ENCODE assay signal across 8 mouse cellular contexts in genomic region chr5:134552110-134552972, GRCm38 (mm10). TPM values are rescaled to one million over a fixed set of nuclear protein-coding genes. Genes with fewer than 3 reads are reported as not detected.
DNase-seq lines count a peak whose midpoint lies in the region; ATAC-seq and TF ChIP-seq lines count a peak whose summit lies in the region.

Gene Clip2 (minus strand): TSS chr5:134552434.

- no peak for TF ChIP-seq CTCF in ES-Bruce4 (IDR thresholded peaks at IDR 0.05; ENCODE audit: low read depth, low read length)
- no peak for TF ChIP-seq CTCF in lung, adult 2 months (IDR thresholded peaks at IDR 0.05; ENCODE audit: insufficient read depth, low read length)

- ATAC-seq in forebrain, embryonic 15.5 days (replicated peaks) = peak; percentile 93
- ATAC-seq in neutrophil, adult 5-6 weeks (ENCODE audit: extremely low read depth, insufficient number of reproducible peaks, low FRiP score, poor library complexity, severe bottlenecking) = peak; percentile 91

- 1% methylated on average over 61 of the region's 61 CpGs for WGBS in forebrain, embryonic 15.5 days
- 2% methylated on average over 60 of the region's 61 CpGs for WGBS in lung, adult 2 months

- H3K9ac ChIP-seq in ES-Bruce4 (ENCODE audit: low read depth, poor library complexity, severe bottlenecking) = peak within 1 kb of the TSS; percentile 67
- H3K9ac ChIP-seq in forebrain, embryonic 15.5 days (replicated peaks) = peak within 1 kb of the TSS; percentile 93

- H3K9me3 ChIP-seq in ES-Bruce4 (replicated peaks; ENCODE audit: control insufficient read depth, insufficient read depth, low read length, poor library complexity, severe bottlenecking) = no peaks in the 10 kb centered on the region
- no peaks in the 10 kb centered on the region for H3K9me3 ChIP-seq in forebrain, embryonic 15.5 days

- H3K27me3 ChIP-seq in ES-Bruce4 (ENCODE audit: control insufficient read depth, insufficient read depth, low read length, poor library complexity, severe bottlenecking) = no peaks in the 10 kb centered on the region
- H3K27me3 ChIP-seq in forebrain, embryonic 15.5 days = no peaks in the 10 kb centered on the region

- DNase-seq in cerebellum, adult 11-12 months = peak; percentile 98
- DNase-seq in heart, postnatal 25 days (ENCODE audit: low spot score) = peak; percentile 96
- DNase-seq in layer of hippocampus, adult 18-20 months (ENCODE audit: low spot score in 2 of 2) = peak; percentile 97 to 99
- peak; percentile 98 for DNase-seq in lung, adult 2 months
- DNase-seq in thymus, adult 18-20 months = peak; percentile 77 to 82

- TF ChIP-seq EP300 in ES-Bruce4 (IDR thresholded peaks at IDR 0.05; ENCODE audit: insufficient read depth, low read depth, low read length) = no peak

- intact Hi-C loops in heart, postnatal 25 days (cut with DNase I) = loop anchor here (1.0 kb wide), 1 partner anchor 20 kb away; no protein-coding TSS in a partner anchor

- peak within 1 kb of the TSS; percentile 79 for H3K4me3 ChIP-seq in ES-Bruce4 (ENCODE audit: low read depth, low read length)
- peak within 1 kb of the TSS; percentile 87 for H3K4me3 ChIP-seq in forebrain, embryonic 15.5 days
- H3K4me3 ChIP-seq in lung, adult 2 months (replicated peaks; ENCODE audit: extremely low read depth, low read depth, low read length) = peak within 1 kb of the TSS; percentile 98

- no peaks in the 10 kb centered on the region for H3K4me1 ChIP-seq in ES-Bruce4 (ENCODE audit: control insufficient read depth, insufficient read depth, low read length)
- peaks cover 61% of the 10 kb centered on the region for H3K4me1 ChIP-seq in forebrain, embryonic 15.5 days
- peaks cover 16% of the 10 kb centered on the region for H3K4me1 ChIP-seq in lung, adult 2 months (ENCODE audit: control insufficient read depth, insufficient read depth, low read length)

- no peaks in the 10 kb centered on the region for H3K36me3 ChIP-seq in ES-Bruce4 (ENCODE audit: control insufficient read depth, insufficient read depth, low read length, poor library complexity, severe bottlenecking)
- no peaks in the 10 kb centered on the region for H3K36me3 ChIP-seq in forebrain, embryonic 15.5 days

- H3K27ac ChIP-seq in ES-Bruce4 (ENCODE audit: insufficient read depth, low read length) = no peak within 1 kb of the TSS
- H3K27ac ChIP-seq in forebrain, embryonic 15.5 days (replicated peaks) = peak within 1 kb of the TSS; percentile 99

- H3K4me2 ChIP-seq in forebrain, embryonic 15.5 days (replicated peaks) = peak within 1 kb of the TSS; percentile 86

- TF ChIP-seq POLR2A in ES-Bruce4 (IDR thresholded peaks at IDR 0.05; ENCODE audit: insufficient read depth, low read length) = no peak
- peak; percentile 26; the same call in 1 of the 2 replicates for TF ChIP-seq POLR2A in lung, adult 2 months (IDR thresholded peaks at IDR 0.05; ENCODE audit: borderline replicate concordance, extremely low read depth, low read depth, low read length)

RNA-seq across cellular contexts. Expression of gene Clip2, which starts in this region (rescaled TPM):
- 5.4 and 5.6 TPM in 2 replicates for polyA plus RNA-seq in ES-Bruce4 (2011; ENCODE audit: insufficient read depth, insufficient read length, low read depth, missing spikeins)
- 14.7 and 15.0 TPM in 2 replicates for polyA plus RNA-seq in forebrain, embryonic 15.5 days (2015; fragmentation: Nextera tagmentation; extraction: Ambion mirVana)
- total RNA-seq in heart, postnatal 25 days (2021) = 1 to 10 TPM; 6.9 to 7.9 TPM
- 100 to 1,000 TPM; 106 to 107 TPM for total RNA-seq in layer of hippocampus, adult 18-20 months (2021)
- 21.9 and 23.0 TPM in 2 replicates for polyA plus RNA-seq in lung, adult 2 months (2012; rRNA removed)
- total RNA-seq in neutrophil, adult 5-6 weeks (2017) = 10.4 and 28.0 TPM in 2 replicates
